Mouse (Mus musculus): ENCODE results near the gene Pms2. TPM values are rescaled to one million over a fixed set of nuclear protein-coding genes. Genes with fewer than 3 reads are reported as not detected.

Pms2 gene
- total RNA-seq, 2 experiments from 2014 or later: 11.0 to 15.4 TPM

DNA sequence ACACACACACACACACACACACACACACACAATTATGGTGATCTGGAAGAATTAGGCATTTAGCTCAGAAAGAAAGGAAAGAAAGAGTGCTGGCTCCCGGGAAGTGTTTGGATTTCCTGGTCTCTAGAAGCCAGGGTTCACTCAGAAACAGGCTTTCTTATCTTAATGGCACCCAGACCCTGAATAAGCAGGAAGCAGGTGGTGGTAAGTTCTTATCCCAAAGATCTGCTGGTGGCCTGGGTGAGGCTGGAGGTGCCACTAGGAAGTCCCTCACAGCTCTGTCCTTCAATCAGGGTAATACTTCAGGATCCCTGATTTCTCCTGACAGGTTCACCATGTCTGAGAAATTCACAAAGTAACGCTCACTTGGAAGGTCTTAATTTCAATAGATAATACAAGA lies 72.6 kb downstream of the Pms2 start:
- DNase-seq (ENCODE audit: low spot score in 2 of 2): no peak

Other genes with a start within 250 kb of the Pms2 start
- gene Usp42, start 177.7 kb upstream of the Pms2 start, total RNA-seq (2021): 10 to 100 TPM; 11.9 to 13.1 TPM
- 10 to 100 TPM; 28.7 to 31.7 TPM for gene Eif2ak1, start 92.2 kb upstream of the Pms2 start, total RNA-seq (2021)
- gene Ankrd61, start 12.3 kb upstream of the Pms2 start, total RNA-seq (2021): under 1 TPM; 0.25 to 0.26 TPM
- gene Aimp2, start 117 bp upstream of the Pms2 start, total RNA-seq (2021): 10 to 100 TPM; 92.1 to 96.2 TPM
- not detected for gene Gm42421, start 18.2 kb downstream of the Pms2 start, total RNA-seq (2021)
- gene Rsph10b, start 23.1 kb downstream of the Pms2 start, total RNA-seq (2021): 1 to 10 TPM; 2.5 to 2.7 TPM
- gene Ccz1, start 104.9 kb downstream of the Pms2 start, total RNA-seq (2021): 10 to 100 TPM; 40.8 to 43.7 TPM
- gene Ocm, start 116.7 kb downstream of the Pms2 start, total RNA-seq (2021): not detected
- gene Lmtk2, start 190.5 kb downstream of the Pms2 start, total RNA-seq (2021): 10 to 100 TPM; 13.8 to 15.0 TPM

Measured in gastrocnemius, postnatal 4 days (tissue).